Mouse (Mus musculus) kidney, postnatal 4 days (tissue): ENCODE measurements around the gene Kcnrg.
"Not testable (repeated sequence)": the region's sequence is repeated elsewhere in the genome, so short reads cannot be mapped to it uniquely, and the experiment has no call there.

Experiments
- DNase-seq, 2 experiments: peaks; one replicate each; pipeline ENCODE4 v3.0.0; 2021; ENCODE audit warnings: mixed read lengths in 2 of 2

Gene Kcnrg

GRCm38 (mm10) chr14:61607157-61607556 is at the start of gene Kcnrg:
Kcnrg (plus strand) TSS chr14:61607457.
- DNase-seq, result no peak

GRCm38 (mm10) chr14:61558901-61559300 is 48.4 kb upstream of the Kcnrg start:
- no peak for DNase-seq

- no peak for DNase-seq
Observed at GRCm38 (mm10) chr14:61559856-61560255, 47.4 kb upstream of the Kcnrg start.

GRCm38 (mm10) chr14:61566211-61566610 is 41.0 kb upstream of the Kcnrg start:
- DNase-seq, result not testable (repeated sequence)

- no peak for DNase-seq
Observed at GRCm38 (mm10) chr14:61569344-61569743, 37.9 kb upstream of the Kcnrg start.

- DNase-seq, result peak; percentile 96
Observed at GRCm38 (mm10) chr14:61571366-61571765, 35.9 kb upstream of the Kcnrg start.

- DNase-seq, result no peak
Observed at GRCm38 (mm10) chr14:61572131-61572530, 35.1 kb upstream of the Kcnrg start.

GRCm38 (mm10) chr14:61575066-61575465 is 32.2 kb upstream of the Kcnrg start:
- DNase-seq, result no peak

- no peak for DNase-seq
Observed at GRCm38 (mm10) chr14:61575941-61576340, 31.3 kb upstream of the Kcnrg start.

GRCm38 (mm10) chr14:61589288-61590065 is 17.8 kb upstream of the Kcnrg start:
- no peak for DNase-seq

- DNase-seq, result no peak
Observed at GRCm38 (mm10) chr14:61596719-61597426, 10.4 kb upstream of the Kcnrg start.

- DNase-seq, result no peak
Observed at GRCm38 (mm10) chr14:61597968-61598367, 9.3 kb upstream of the Kcnrg start, which contains the start of gene Trim13. Trim13 (plus strand) TSS chr14:61598247.

- peak; percentile 93 to 96 for DNase-seq
Observed at GRCm38 (mm10) chr14:61599057-61599806, 8.0 kb upstream of the Kcnrg start.

GRCm38 (mm10) chr14:61601348-61601747 is 5.9 kb upstream of the Kcnrg start:
- DNase-seq, result no peak

- DNase-seq, result no peak
Observed at GRCm38 (mm10) chr14:61603069-61603755, 4.0 kb upstream of the Kcnrg start.

GRCm38 (mm10) chr14:61604081-61604480 is 3.2 kb upstream of the Kcnrg start:
- no peak for DNase-seq

GRCm38 (mm10) chr14:61606088-61606487 is 1.2 kb upstream of the Kcnrg start:
- DNase-seq, result not testable (repeated sequence)

- peak; percentile 10 to 30 for DNase-seq
Observed at GRCm38 (mm10) chr14:61611766-61612165, 4.5 kb downstream of the Kcnrg start.

GRCm38 (mm10) chr14:61613319-61613718 is 6.1 kb downstream of the Kcnrg start:
- no peak for DNase-seq

GRCm38 (mm10) chr14:61620371-61620770 is 13.1 kb downstream of the Kcnrg start:
- no peak for DNase-seq

GRCm38 (mm10) chr14:61635969-61636368 is 28.7 kb downstream of the Kcnrg start:
- DNase-seq, result no peak

- DNase-seq, result no peak
Observed at GRCm38 (mm10) chr14:61642668-61643067, 35.4 kb downstream of the Kcnrg start.

- DNase-seq, result no peak
Observed at GRCm38 (mm10) chr14:61645547-61645946, 38.3 kb downstream of the Kcnrg start.
